Mouse (Mus musculus): ENCODE measurements around the gene Fggy. TPM values are rescaled to one million over a fixed set of nuclear protein-coding genes. Genes with fewer than 3 reads are reported as not detected.
A peak's percentile ranks its signal among the peaks of the same experiment; 100 is the strongest.

Gene Fggy
- polyA plus RNA-seq, 1 experiment from 2014 or later, result 8.2 TPM

DNA sequence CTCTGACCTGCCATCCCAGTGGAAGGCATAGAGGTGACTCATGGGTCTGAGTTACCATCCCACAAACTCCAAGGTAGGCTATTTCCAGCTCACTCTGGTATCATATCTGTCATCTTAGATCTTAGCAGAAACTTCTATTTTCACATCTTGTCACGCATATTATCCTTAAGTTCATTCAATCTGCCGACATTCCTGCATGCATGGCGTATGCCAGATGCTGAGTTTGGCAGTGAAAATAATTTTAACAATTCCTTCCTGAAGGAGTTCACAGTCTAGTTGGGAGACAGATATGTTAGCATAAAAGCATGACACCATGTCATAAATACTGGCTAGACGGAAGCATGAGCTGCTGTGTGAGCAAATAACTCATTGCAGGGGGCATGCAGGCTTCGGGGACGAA lies 360.4 kb downstream of the Fggy start:
- no peaks in the 10 kb centered on the region for H3K36me3 ChIP-seq (ENCODE audit: control insufficient read depth, insufficient read depth, low read length)

GRCm38 (mm10) chr4:95920448-95920847 lies 363.1 kb downstream of the Fggy start:
- 88% methylated on average over 4 of the region's 4 CpGs for WGBS
- Histone ChIP-seq H3K36me3 (ENCODE audit: control insufficient read depth, insufficient read depth, low read length) (no peaks in the 10 kb centered on the region), H3K9me3 (ENCODE audit: control insufficient read depth, low read length) (no peaks in the 10 kb centered on the region), H3K27me3 (ENCODE audit: control insufficient read depth, insufficient read depth, low read length) (no peaks in the 10 kb centered on the region), H3K4me3 (ENCODE audit: low read depth, low read length) (no peak overlapping the region), H3K27ac (ENCODE audit: low read depth, low read length) (no peak overlapping the region), H3K9ac (ENCODE audit: low read length) (no peak overlapping the region), H3K4me1 (ENCODE audit: control insufficient read depth, insufficient read depth, low read length) (0 out of 2 replicates have a peak, but pooled peaks cover under 1% of the 10 kb centered on the region), H3K4me2 (no peak overlapping the region)
- ATAC-seq (ENCODE audit: low FRiP score) (no peak), DNase-seq (ENCODE audit: low spot score, missing footprints) (no peak)

More for the DNA sequence above, 360.4 kb downstream of the Fggy start:
- 88% methylated on average over 6 of the region's 6 CpGs for WGBS
- Histone ChIP-seq H3K27me3 (ENCODE audit: control insufficient read depth, insufficient read depth, low read length) (no peaks in the 10 kb centered on the region), H3K9ac (ENCODE audit: low read length) (no peak overlapping the region), H3K4me2 (no peak overlapping the region), H3K9me3 (ENCODE audit: control insufficient read depth, low read length) (no peaks in the 10 kb centered on the region), H3K4me3 (ENCODE audit: low read depth, low read length) (no peak overlapping the region), H3K4me1 (ENCODE audit: control insufficient read depth, insufficient read depth, low read length) (0 out of 2 replicates have a peak, but pooled peaks cover 2% of the 10 kb centered on the region), H3K27ac (ENCODE audit: low read depth, low read length) (no peak overlapping the region)
- ATAC-seq (ENCODE audit: low FRiP score) (no peak), DNase-seq (ENCODE audit: low spot score, missing footprints) (no peak)

DNA sequence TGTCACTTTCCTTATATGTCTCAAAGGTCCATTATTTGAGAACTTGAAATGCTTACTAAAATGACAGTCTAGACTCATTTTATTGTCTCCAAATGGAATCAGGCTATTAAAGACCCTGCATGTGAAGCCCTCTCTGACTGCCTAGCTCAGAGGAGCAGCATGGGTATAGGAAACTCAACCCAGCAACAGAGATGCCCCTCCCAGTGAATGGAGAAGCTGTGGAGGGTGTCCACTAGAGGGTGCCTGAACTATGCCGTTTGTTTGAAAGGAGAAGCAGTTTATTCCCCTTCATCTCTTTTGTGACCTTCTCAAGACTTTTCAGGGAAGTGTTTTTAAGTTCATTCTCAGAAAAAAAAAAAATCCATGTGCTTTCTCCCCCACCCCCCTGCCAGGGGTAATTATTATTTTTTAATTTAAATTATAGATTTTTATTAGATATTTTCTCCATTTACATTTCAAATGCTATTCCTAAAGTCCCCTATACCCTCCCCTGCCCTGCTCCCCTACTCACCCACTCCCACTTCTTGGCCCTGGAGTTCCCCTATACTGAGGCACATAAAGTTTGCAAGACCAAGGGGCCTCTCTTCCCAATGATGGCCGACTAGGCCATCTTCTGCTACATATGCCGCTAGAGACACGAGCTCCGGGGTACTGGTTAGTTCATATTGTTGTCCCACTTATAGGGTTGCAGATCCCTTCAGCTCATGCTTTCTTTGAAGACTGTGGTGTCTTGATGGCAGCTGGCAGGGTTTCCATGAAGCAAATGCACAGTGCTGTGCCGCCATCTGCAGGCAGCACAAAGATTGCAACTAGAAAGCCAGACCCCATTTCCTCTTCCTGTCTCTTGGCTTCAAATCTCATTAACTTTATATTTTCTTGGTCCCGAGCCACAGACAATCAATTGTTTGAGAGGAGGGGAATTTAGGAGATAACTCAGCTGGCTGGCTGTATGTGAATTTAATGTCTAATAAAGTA lies 367.2 kb downstream of the Fggy start:
- Histone ChIP-seq H3K4me3 (ENCODE audit: low read depth, low read length) (no peak overlapping the region), H3K4me2 (no peak overlapping the region), H3K4me1 (ENCODE audit: control insufficient read depth, insufficient read depth, low read length) (no peaks in the 10 kb centered on the region), H3K27me3 (ENCODE audit: control insufficient read depth, insufficient read depth, low read length) (no peaks in the 10 kb centered on the region), H3K36me3 (ENCODE audit: control insufficient read depth, insufficient read depth, low read length) (no peaks in the 10 kb centered on the region), H3K9ac (ENCODE audit: low read length) (no peak overlapping the region), H3K9me3 (ENCODE audit: control insufficient read depth, low read length) (no peaks in the 10 kb centered on the region), H3K27ac (ENCODE audit: low read depth, low read length) (no peak overlapping the region)
- DNase-seq (ENCODE audit: low spot score, missing footprints) (peak; percentile 98), ATAC-seq (ENCODE audit: low FRiP score) (peak; percentile 83)
- WGBS, result 22% methylated on average over 7 of the region's 7 CpGs

GRCm38 (mm10) chr4:95928846-95929245 lies 371.5 kb downstream of the Fggy start:
- H3K36me3 ChIP-seq (ENCODE audit: control insufficient read depth, insufficient read depth, low read length), result no peaks in the 10 kb centered on the region
- H3K9me3 ChIP-seq (ENCODE audit: control insufficient read depth, low read length), result no peaks in the 10 kb centered on the region
- H3K27me3 ChIP-seq (ENCODE audit: control insufficient read depth, insufficient read depth, low read length), result no peaks in the 10 kb centered on the region
- H3K4me1 ChIP-seq (ENCODE audit: control insufficient read depth, insufficient read depth, low read length), result no peaks in the 10 kb centered on the region
- 93% methylated on average over 1 of the region's 1 CpGs for WGBS
- no peak for ATAC-seq (ENCODE audit: low FRiP score)
- no peak overlapping the region for H3K4me3 ChIP-seq (ENCODE audit: low read depth, low read length)
- H3K4me2 ChIP-seq, result no peak overlapping the region
- no peak overlapping the region for H3K9ac ChIP-seq (ENCODE audit: low read length)
- no peak overlapping the region for H3K27ac ChIP-seq (ENCODE audit: low read depth, low read length)
- no peak for DNase-seq (ENCODE audit: low spot score, missing footprints)

DNA sequence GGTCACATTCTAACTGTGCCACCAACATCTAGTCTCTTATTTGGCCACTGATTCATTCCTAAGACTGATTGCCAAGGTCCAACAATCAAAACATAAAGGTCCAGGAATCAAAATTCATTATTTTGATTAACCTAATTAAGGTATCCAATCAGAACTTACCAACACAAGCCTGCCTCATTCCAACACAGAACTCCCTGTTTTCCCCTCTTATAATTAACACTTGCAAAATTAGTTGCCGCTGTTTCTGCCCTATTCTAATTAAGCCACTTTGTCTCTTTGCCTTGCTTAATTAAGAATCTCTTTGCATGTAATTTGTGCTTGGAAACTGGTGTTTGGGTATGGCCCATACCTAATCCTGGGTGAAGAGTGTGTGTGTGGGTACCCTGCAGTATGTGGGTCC lies 372.6 kb downstream of the Fggy start:
- Histone ChIP-seq H3K27ac (ENCODE audit: low read depth, low read length) (no peak overlapping the region), H3K4me1 (ENCODE audit: control insufficient read depth, insufficient read depth, low read length) (no peaks in the 10 kb centered on the region), H3K4me2 (no peak overlapping the region), H3K9me3 (ENCODE audit: control insufficient read depth, low read length) (no peaks in the 10 kb centered on the region), H3K36me3 (ENCODE audit: control insufficient read depth, insufficient read depth, low read length) (no peaks in the 10 kb centered on the region), H3K27me3 (ENCODE audit: control insufficient read depth, insufficient read depth, low read length) (no peaks in the 10 kb centered on the region), H3K9ac (ENCODE audit: low read length) (no peak overlapping the region), H3K4me3 (ENCODE audit: low read depth, low read length) (no peak overlapping the region)
- ATAC-seq (ENCODE audit: low FRiP score) (no peak), DNase-seq (ENCODE audit: low spot score, missing footprints) (no peak)
- 88% methylated on average over 1 of the region's 1 CpGs for WGBS

DNA sequence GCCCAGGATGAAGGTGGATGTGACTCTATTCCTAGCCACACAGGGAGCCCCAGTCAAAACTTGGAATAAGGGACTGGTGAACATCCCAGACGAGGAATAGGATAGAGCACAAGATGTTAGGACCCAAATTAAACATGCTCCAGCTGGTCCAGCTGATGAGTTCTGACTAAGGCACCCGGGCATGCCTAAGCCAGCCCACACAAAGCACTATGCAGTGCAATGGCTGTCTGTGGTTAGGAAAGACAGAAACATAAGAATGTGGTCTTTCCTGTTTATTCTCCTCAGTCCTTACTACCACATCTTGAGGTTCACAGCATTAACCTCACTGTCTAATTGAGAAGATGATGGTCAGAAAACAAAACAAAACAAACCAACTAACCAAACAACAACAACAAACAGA lies 374.0 kb downstream of the Fggy start:
- Histone ChIP-seq H3K9me3 (ENCODE audit: control insufficient read depth, low read length) (no peaks in the 10 kb centered on the region), H3K27me3 (ENCODE audit: control insufficient read depth, insufficient read depth, low read length) (no peaks in the 10 kb centered on the region), H3K27ac (ENCODE audit: low read depth, low read length) (no peak overlapping the region), H3K4me1 (ENCODE audit: control insufficient read depth, insufficient read depth, low read length) (no peaks in the 10 kb centered on the region), H3K9ac (ENCODE audit: low read length) (no peak overlapping the region), H3K36me3 (ENCODE audit: control insufficient read depth, insufficient read depth, low read length) (no peaks in the 10 kb centered on the region), H3K4me2 (no peak overlapping the region), H3K4me3 (ENCODE audit: low read depth, low read length) (no peak overlapping the region)
- ATAC-seq (ENCODE audit: low FRiP score) (no peak), DNase-seq (ENCODE audit: low spot score, missing footprints) (no peak)
- 76% methylated on average over 2 of the region's 2 CpGs for WGBS

GRCm38 (mm10) chr4:95933801-95934356 lies 376.6 kb downstream of the Fggy start:
- H3K9me3 ChIP-seq (ENCODE audit: control insufficient read depth, low read length), result no peaks in the 10 kb centered on the region
- 91% methylated on average over 9 of the region's 9 CpGs for WGBS
- H3K9ac ChIP-seq (ENCODE audit: low read length), result no peak overlapping the region
- no peaks in the 10 kb centered on the region for H3K27me3 ChIP-seq (ENCODE audit: control insufficient read depth, insufficient read depth, low read length)
- no peak for ATAC-seq (ENCODE audit: low FRiP score)
- no peak overlapping the region for H3K27ac ChIP-seq (ENCODE audit: low read depth, low read length)
- H3K4me3 ChIP-seq (ENCODE audit: low read depth, low read length), result no peak overlapping the region
- no peak for DNase-seq (ENCODE audit: low spot score, missing footprints)
- no peaks in the 10 kb centered on the region for H3K4me1 ChIP-seq (ENCODE audit: control insufficient read depth, insufficient read depth, low read length)
- no peaks in the 10 kb centered on the region for H3K36me3 ChIP-seq (ENCODE audit: control insufficient read depth, insufficient read depth, low read length)
- no peak overlapping the region for H3K4me2 ChIP-seq

DNA sequence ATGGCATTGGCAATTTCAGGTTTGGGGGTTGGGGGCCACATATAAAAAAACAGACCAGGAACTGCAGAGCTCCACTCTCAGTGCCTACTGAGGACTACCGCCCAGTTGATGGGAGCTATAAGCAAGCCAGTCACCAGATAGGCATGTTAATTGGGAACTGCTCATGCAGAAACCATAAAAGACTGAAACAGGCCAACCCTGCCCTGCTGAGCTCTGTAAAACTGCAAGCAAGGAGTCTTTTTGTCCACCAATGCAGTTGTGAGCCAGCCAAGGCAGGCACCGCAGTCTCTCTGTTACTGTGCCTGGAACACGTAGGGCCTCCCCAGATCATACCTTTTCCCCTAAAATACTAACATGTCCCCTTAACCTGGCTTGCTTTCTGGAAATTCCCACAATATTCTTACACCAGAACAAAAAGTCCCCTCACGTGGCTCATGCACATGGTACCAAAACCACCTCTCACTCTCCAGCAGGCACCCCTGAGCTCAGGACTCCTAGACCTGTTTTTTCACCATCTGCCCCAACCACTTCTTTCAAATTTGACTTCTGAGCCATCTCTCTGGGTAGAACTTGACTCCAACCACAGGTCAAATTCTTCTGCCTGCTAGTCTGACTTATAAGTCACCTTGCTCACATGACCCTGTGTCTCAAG lies 377.2 kb downstream of the Fggy start:
- H3K4me2 ChIP-seq, result no peak overlapping the region
- no peaks in the 10 kb centered on the region for H3K36me3 ChIP-seq (ENCODE audit: control insufficient read depth, insufficient read depth, low read length)
- no peak overlapping the region for H3K27ac ChIP-seq (ENCODE audit: low read depth, low read length)
- DNase-seq (ENCODE audit: low spot score, missing footprints), result no peak
- H3K4me3 ChIP-seq (ENCODE audit: low read depth, low read length), result no peak overlapping the region
- no peak for ATAC-seq (ENCODE audit: low FRiP score)
- no peaks in the 10 kb centered on the region for H3K4me1 ChIP-seq (ENCODE audit: control insufficient read depth, insufficient read depth, low read length)
- 82% methylated on average over 4 of the region's 4 CpGs for whole genome bisulfite sequencing
- no peak overlapping the region for H3K9ac ChIP-seq (ENCODE audit: low read length)
- no peaks in the 10 kb centered on the region for H3K9me3 ChIP-seq (ENCODE audit: control insufficient read depth, low read length)
- no peaks in the 10 kb centered on the region for H3K27me3 ChIP-seq (ENCODE audit: control insufficient read depth, insufficient read depth, low read length)

- DNase-seq (ENCODE audit: low spot score, missing footprints) (no peak), ATAC-seq (ENCODE audit: low FRiP score) (no peak)
- Histone ChIP-seq H3K4me3 (ENCODE audit: low read depth, low read length) (no peak overlapping the region), H3K9me3 (ENCODE audit: control insufficient read depth, low read length) (no peaks in the 10 kb centered on the region), H3K9ac (ENCODE audit: low read length) (no peak overlapping the region), H3K36me3 (ENCODE audit: control insufficient read depth, insufficient read depth, low read length) (no peaks in the 10 kb centered on the region), H3K27ac (ENCODE audit: low read depth, low read length) (no peak overlapping the region), H3K4me1 (ENCODE audit: control insufficient read depth, insufficient read depth, low read length) (no peaks in the 10 kb centered on the region), H3K27me3 (ENCODE audit: control insufficient read depth, insufficient read depth, low read length) (no peaks in the 10 kb centered on the region), H3K4me2 (no peak overlapping the region)
- 79% methylated on average over 3 of the region's 3 CpGs for WGBS
Measured at GRCm38 (mm10) chr4:95938701-95939100, 381.4 kb downstream of the Fggy start.
